Mouse (Mus musculus) embryonic facial prominence, embryonic 12.5 days (tissue): Measurements from ENCODE around the gene Tubg1. TPM values are rescaled to one million over a fixed set of nuclear protein-coding genes. Genes with fewer than 3 reads are reported as not detected.
"Not testable (repeated sequence)": the region's sequence is repeated elsewhere in the genome, so short reads cannot be mapped to it uniquely, and the experiment has no call there.

ENCODE experiments used
- ATAC-seq: fragments of 200-750 bp; cut with Nextera tagmentation; 2 replicates; pipeline ENCODE4 v1.8.0; 2017; ENCODE audit not compliant: insufficient number of reproducible peaks, insufficient read depth, low FRiP score, low TSS enrichment
- H3K27ac ChIP-seq: fragments of 300-500 bp; sonication (generic); 2 replicates; pipeline ENCODE4 v1.5.1; 2016; ENCODE audit warnings: mild to moderate bottlenecking
- H3K27me3 ChIP-seq: fragments of 300-500 bp; sonication (generic); 2 replicates; pipeline ENCODE4 v1.6.1; 2016; ENCODE audit warnings: mild to moderate bottlenecking, moderate library complexity
- H3K36me3 ChIP-seq: fragments of 300-500 bp; sonication (generic); 2 replicates; pipeline ENCODE4 v1.6.1; 2016; ENCODE audit warnings: mild to moderate bottlenecking
- H3K4me1 ChIP-seq: fragments of 300-500 bp; sonication (generic); 2 replicates; pipeline ENCODE4 v1.6.1; 2016
- H3K4me2 ChIP-seq: fragments of 300-500 bp; sonication (generic); replicated peaks from 2 replicates; pipeline ENCODE4 v1.6.1; 2016; ENCODE audit warnings: mild to moderate bottlenecking, moderate library complexity
- H3K4me3 ChIP-seq: fragments of 300-500 bp; sonication (generic); 2 replicates; pipeline ENCODE4 v1.5.1; 2016; ENCODE audit warnings: mild to moderate bottlenecking
- H3K9ac ChIP-seq: fragments of 300-500 bp; sonication (generic); 2 replicates; pipeline ENCODE4 v1.6.1; 2016; ENCODE audit warnings: mild to moderate bottlenecking, moderate library complexity
- H3K9me3 ChIP-seq: fragments of 300-500 bp; sonication (generic); 2 replicates; pipeline ENCODE4 v1.6.1; 2016; ENCODE audit warnings: mild to moderate bottlenecking, moderate library complexity
- WGBS: fragments of 180-500 bp; shearing (Covaris S2); methylation state at CpG from one replicate; pipeline ENCODE4 v1.1.7; 2016; 5-methylcytosine and 5-hydroxymethylcytosine counted together
- polyA plus RNA-seq: library from polyadenylated mRNA; unstranded; fragments of >200 nt; fragmentation: Nextera tagmentation; extraction: Ambion mirVana; gene quantifications from 2 replicates; pipeline ENCODE4 v1.2.1, GENCODE M21; 2016

Tubg1 gene
- polyA plus RNA-seq, 1 experiment from 2014 or later, result 81.7 TPM

DNA sequence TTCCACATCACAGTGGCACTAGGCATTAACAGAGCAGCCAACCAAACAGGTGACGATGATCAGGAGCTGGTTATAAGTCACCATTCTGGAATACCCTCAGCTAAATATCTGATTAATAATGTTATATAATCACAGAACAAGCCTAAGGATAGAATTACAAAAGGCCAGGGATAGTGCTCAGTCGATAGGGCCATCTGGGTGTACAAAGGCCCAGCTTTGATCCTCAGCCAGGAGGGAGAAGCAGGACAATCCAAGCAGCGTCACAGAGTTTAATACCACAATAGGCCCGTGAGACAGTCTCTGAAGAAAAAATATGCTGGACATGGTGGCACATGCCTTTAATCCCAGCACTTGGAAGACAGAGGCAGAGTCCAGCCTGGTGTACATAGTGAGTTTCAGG, 10.4 kb upstream of the Tubg1 start:
- no peaks in the 10 kb centered on the region for H3K9me3 ChIP-seq
- H3K4me1 ChIP-seq, result no peaks in the 10 kb centered on the region
- WGBS, result 85% methylated on average over 4 of the region's 4 CpGs
- no peak overlapping the region for H3K4me3 ChIP-seq
- no peak overlapping the region for H3K27ac ChIP-seq
- ATAC-seq, result no peak
- no peaks in the 10 kb centered on the region for H3K27me3 ChIP-seq
- H3K9ac ChIP-seq, result no peak overlapping the region
- H3K4me2 ChIP-seq, result no peak overlapping the region
- peaks cover 4% of the 10 kb centered on the region; the same call in 1 of the 2 replicates for H3K36me3 ChIP-seq

DNA sequence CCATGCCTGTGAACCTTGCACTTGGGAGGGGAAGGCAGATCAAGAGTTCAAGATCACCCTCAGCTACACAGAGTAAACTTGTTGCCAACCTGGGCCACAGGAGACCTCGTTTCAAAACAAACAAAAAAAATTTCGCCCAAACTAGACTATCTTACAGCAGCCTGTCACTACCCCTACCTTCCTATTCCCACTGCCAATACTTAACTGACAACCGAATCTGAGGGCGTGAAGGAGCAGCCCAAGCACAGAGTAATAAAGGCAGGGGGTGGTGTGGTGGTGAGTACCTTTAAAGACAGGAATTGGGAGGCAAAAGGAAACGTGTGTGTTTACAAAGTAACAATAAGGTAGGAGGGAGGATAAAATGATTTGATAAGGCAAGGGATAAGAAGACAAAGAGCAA, 9.0 kb upstream of the Tubg1 start:
- H3K36me3 ChIP-seq, result peaks cover 4% of the 10 kb centered on the region; the same call in 1 of the 2 replicates
- H3K4me2 ChIP-seq, result no peak overlapping the region
- no peaks in the 10 kb centered on the region for H3K9me3 ChIP-seq
- H3K9ac ChIP-seq, result no peak overlapping the region
- H3K4me3 ChIP-seq, result no peak overlapping the region
- no peaks in the 10 kb centered on the region for H3K4me1 ChIP-seq
- H3K27me3 ChIP-seq, result no peaks in the 10 kb centered on the region
- WGBS, result 69% methylated on average over 5 of the region's 5 CpGs
- H3K27ac ChIP-seq, result no peak overlapping the region
- ATAC-seq, result no peak

- WGBS, result 88% methylated on average over 4 of the region's 4 CpGs
- no peak overlapping the region for H3K4me3 ChIP-seq
- peaks cover 4% of the 10 kb centered on the region; the same call in 1 of the 2 replicates for H3K36me3 ChIP-seq
- H3K4me1 ChIP-seq, result peaks cover 3% of the 10 kb centered on the region; the same call in 1 of the 2 replicates
- no peaks in the 10 kb centered on the region for H3K27me3 ChIP-seq
- no peak for ATAC-seq
- no peak overlapping the region for H3K4me2 ChIP-seq
- no peak overlapping the region for H3K27ac ChIP-seq
- no peak overlapping the region for H3K9ac ChIP-seq
- H3K9me3 ChIP-seq, result no peaks in the 10 kb centered on the region
Observed at GRCm38 (mm10) chr11:101111178-101111577, 8.6 kb upstream of the Tubg1 start.

DNA sequence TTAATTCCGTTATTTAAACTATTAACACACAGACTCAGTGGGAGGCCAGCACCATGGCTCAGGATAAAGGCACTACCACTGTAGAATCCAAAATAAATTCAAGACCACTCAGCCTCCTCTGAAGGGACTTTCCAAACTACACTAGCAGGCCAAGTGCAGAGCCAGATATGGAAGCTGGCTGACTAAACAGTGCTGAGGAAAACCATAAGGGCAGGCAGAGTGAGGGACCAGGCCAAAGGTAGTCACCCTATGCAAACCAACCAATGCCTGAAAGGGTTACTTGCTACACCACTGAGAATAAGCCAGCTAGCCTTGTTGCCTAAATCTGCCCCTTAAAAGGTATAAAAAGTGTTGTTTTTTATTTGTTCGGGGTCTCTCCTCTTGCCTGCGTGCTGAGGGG, 7.6 kb upstream of the Tubg1 start:
- H3K9me3 ChIP-seq, result no peaks in the 10 kb centered on the region
- no peak overlapping the region for H3K27ac ChIP-seq
- H3K9ac ChIP-seq, result no peak overlapping the region
- no peak overlapping the region for H3K4me2 ChIP-seq
- no peaks in the 10 kb centered on the region for H3K27me3 ChIP-seq
- ATAC-seq, result no peak
- H3K36me3 ChIP-seq, result peaks cover 9% of the 10 kb centered on the region; the same call in 1 of the 2 replicates
- 91% methylated on average over 3 of the region's 3 CpGs for WGBS
- no peak overlapping the region for H3K4me3 ChIP-seq
- peaks cover 3% of the 10 kb centered on the region; the same call in 1 of the 2 replicates for H3K4me1 ChIP-seq

DNA sequence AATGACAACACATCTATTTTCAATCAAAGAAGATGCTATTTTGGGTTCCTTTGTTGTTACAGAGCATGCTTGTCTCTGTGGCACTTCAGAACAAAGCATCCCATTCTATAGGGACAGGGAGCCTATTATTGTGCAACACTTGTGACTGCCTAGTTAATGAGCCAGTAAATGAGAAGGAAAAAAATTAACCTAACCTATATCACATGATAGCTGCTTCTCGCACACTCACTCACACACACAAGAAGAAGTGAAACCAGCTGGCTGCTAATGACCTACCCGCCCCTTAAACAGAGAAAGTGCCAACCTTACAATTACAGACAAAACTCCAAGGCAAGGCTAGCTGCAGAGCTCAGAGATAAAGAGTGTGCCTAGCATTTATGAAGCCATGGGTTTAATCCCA, 4.2 kb upstream of the Tubg1 start:
- H3K9me3 ChIP-seq, result no peaks in the 10 kb centered on the region
- H3K4me1 ChIP-seq, result peaks cover 17% of the 10 kb centered on the region
- H3K4me2 ChIP-seq, result no peak overlapping the region
- H3K27me3 ChIP-seq, result no peaks in the 10 kb centered on the region
- H3K27ac ChIP-seq, result no peak overlapping the region
- 79% methylated on average over 2 of the region's 2 CpGs for WGBS
- ATAC-seq, result no peak
- no peak overlapping the region for H3K4me3 ChIP-seq
- no peak overlapping the region for H3K9ac ChIP-seq
- H3K36me3 ChIP-seq, result peaks cover 10% of the 10 kb centered on the region; the same call in 1 of the 2 replicates

- WGBS, result 38% methylated on average over 4 of the region's 4 CpGs
- H3K9me3 ChIP-seq, result no peaks in the 10 kb centered on the region
- no peaks in the 10 kb centered on the region for H3K27me3 ChIP-seq
- no peak overlapping the region for H3K27ac ChIP-seq
- peaks cover 15% of the 10 kb centered on the region for H3K36me3 ChIP-seq
- peak overlapping the region; percentile 96 for H3K4me2 ChIP-seq
- peak overlapping the region; percentile 28 for H3K9ac ChIP-seq
- H3K4me3 ChIP-seq, result peak overlapping the region; percentile 92
- H3K4me1 ChIP-seq, result peaks cover 27% of the 10 kb centered on the region
- no peak for ATAC-seq
Observed at GRCm38 (mm10) chr11:101118105-101118504, 1.6 kb upstream of the Tubg1 start.

DNA sequence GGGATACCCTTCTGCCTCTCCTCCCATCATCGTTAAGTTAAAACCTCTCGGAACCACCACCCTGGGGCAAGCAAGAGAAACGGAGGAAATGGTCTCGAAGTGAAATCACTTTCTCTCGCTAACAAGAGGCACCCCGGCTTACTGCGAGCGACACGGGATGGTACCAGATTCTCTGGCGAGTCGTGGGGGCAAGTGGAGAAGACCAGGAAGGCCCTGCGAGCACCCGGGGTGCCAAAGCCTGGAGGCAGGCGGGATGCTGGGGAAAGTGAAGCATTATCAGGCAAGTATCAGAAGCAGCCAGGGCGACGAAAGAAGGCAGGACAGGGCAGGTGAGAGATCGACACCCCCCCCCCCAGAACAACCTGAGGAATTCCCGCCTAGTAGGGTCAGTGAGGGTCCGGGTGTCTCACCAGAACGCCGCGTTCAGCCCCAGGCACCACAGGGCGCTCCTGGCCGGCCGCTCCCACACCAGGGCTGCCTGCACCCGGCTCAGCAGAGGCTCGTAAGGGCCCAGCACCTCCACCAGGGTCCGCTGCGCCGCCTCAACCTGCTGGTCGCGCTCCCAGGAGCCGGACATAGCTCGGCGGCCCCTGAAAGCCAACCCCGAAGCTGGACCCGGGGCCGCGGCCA, 492 bp upstream of the Tubg1 start:
- Histone ChIP-seq H3K4me2 (peak overlapping the region; percentile 96), H3K9me3 (no peaks in the 10 kb centered on the region), H3K4me1 (peaks cover 27% of the 10 kb centered on the region), H3K9ac (peak overlapping the region; percentile 93), H3K27ac (peak overlapping the region; percentile 86), H3K4me3 (peak overlapping the region; percentile 92), H3K36me3 (peaks cover 24% of the 10 kb centered on the region), H3K27me3 (no peaks in the 10 kb centered on the region)
- WGBS, result under 1% methylated on average over 35 of the region's 39 CpGs
- peak; percentile 79; the same call in 1 of the 2 replicates for ATAC-seq

GRCm38 (mm10) chr11:101120545-101121188, 929 bp downstream of the Tubg1 start:
- H3K27me3 ChIP-seq, result no peaks in the 10 kb centered on the region
- peaks cover 27% of the 10 kb centered on the region for H3K4me1 ChIP-seq
- peak overlapping the region; percentile 92 for H3K4me3 ChIP-seq
- ATAC-seq, result no peak
- no peaks in the 10 kb centered on the region for H3K9me3 ChIP-seq
- H3K9ac ChIP-seq, result peak overlapping the region; percentile 63
- H3K27ac ChIP-seq, result peak overlapping the region; percentile 86
- peak overlapping the region; percentile 96 for H3K4me2 ChIP-seq
- WGBS, result 25% methylated on average over 19 of the region's 19 CpGs
- H3K36me3 ChIP-seq, result peaks cover 36% of the 10 kb centered on the region

GRCm38 (mm10) chr11:101124494-101124893, 4.8 kb downstream of the Tubg1 start:
- not testable (repeated sequence) for ATAC-seq, H3K9ac ChIP-seq, H3K4me3 ChIP-seq, H3K27ac ChIP-seq, H3K27me3 ChIP-seq, H3K9me3 ChIP-seq, H3K4me2 ChIP-seq
- Histone ChIP-seq H3K36me3 (peaks cover 45% of the 10 kb centered on the region), H3K4me1 (peaks cover 12% of the 10 kb centered on the region)
- 92% methylated on average over 8 of the region's 8 CpGs for WGBS

- not testable (repeated sequence) for ATAC-seq, H3K9ac ChIP-seq, H3K9me3 ChIP-seq, H3K4me2 ChIP-seq, H3K4me3 ChIP-seq, H3K27me3 ChIP-seq, H3K27ac ChIP-seq
- 92% methylated on average over 9 of the region's 9 CpGs for whole genome bisulfite sequencing
- Histone ChIP-seq H3K4me1 (peaks cover 12% of the 10 kb centered on the region), H3K36me3 (peaks cover 45% of the 10 kb centered on the region)
Observed at GRCm38 (mm10) chr11:101125008-101125407, 5.3 kb downstream of the Tubg1 start.

DNA sequence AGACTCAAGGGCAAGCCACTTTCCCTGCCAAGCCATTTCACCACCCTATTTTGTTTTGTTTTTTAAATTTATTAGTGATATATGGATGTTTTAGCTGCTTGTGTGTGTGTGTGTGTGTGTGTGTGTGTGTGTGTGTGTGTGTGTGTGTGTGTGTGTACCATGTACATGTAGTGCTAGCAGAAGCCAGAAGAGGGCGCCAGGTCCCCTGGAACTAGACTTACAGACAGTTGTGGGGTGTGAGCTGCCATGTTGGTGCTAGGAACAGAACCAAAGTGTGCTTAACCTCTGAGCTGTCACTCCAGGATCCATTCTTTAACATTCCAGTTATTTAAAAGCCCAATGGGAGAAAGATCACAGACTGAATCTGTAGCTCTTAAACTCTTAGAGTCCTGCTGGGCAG, 7.3 kb downstream of the Tubg1 start:
- peaks cover 45% of the 10 kb centered on the region for H3K36me3 ChIP-seq
- H3K4me1 ChIP-seq, result no peaks in the 10 kb centered on the region
- H3K27me3 ChIP-seq, result no peaks in the 10 kb centered on the region
- WGBS, result 89% methylated on average over 1 of the region's 1 CpGs
- no peak overlapping the region for H3K27ac ChIP-seq
- no peak overlapping the region for H3K9ac ChIP-seq
- no peaks in the 10 kb centered on the region for H3K9me3 ChIP-seq
- no peak overlapping the region for H3K4me2 ChIP-seq
- ATAC-seq, result no peak
- no peak overlapping the region for H3K4me3 ChIP-seq

- Histone ChIP-seq H3K4me1 (no peaks in the 10 kb centered on the region), H3K4me3 (no peak overlapping the region), H3K27ac (no peak overlapping the region), H3K9ac (no peak overlapping the region), H3K27me3 (no peaks in the 10 kb centered on the region), H3K9me3 (no peaks in the 10 kb centered on the region), H3K36me3 (peaks cover 26% of the 10 kb centered on the region), H3K4me2 (no peak overlapping the region)
- no peak for ATAC-seq
- WGBS, result 83% methylated on average over 11 of the region's 11 CpGs
Observed at GRCm38 (mm10) chr11:101128996-101129577, 9.3 kb downstream of the Tubg1 start.
